ENCODE assay signal across 13 mouse cellular contexts in the genomic region with DNA sequence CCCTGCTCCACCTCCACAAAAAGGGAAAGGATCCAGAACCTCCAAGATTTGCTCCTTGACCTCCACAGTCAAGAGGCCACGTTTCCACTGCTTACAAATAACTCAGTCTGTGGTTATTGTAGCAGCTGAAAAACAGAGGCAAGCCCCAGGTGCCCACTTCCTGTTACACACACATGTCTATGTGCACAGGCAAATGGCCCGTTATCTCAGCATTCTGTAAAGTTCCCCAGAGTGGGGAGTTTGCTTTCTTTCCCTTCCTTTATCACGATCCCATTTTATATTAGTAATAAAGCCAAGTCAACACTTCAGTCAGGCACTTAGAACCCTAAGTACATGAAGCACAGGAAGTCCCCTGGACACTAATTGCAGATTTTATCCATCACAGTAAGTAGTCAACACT. TPM values are rescaled to one million over a fixed set of nuclear protein-coding genes. Genes with fewer than 3 reads are reported as not detected.
DNase-seq lines count a peak whose midpoint lies in the region; ATAC-seq lines count a peak whose summit lies in the region.
"Had no signal": no experiment of that assay in that cellular context is flagged by ENCODE, and none has a peak within 500 bp of the region (broad histone marks: within the 10 kb centered on the region; RNA-seq: fewer than 3 reads in every experiment).

No protein-coding gene starts in this region.

- DNase-seq in heart, adult 11 months = peak; percentile 42
- DNase-seq in heart, postnatal 36 days = no peak
- peak; percentile 77 for DNase-seq in thymus, postnatal 25 days
- DNase-seq in embryo, embryonic 9.5 days (ENCODE audit: extremely low spot score) = no peak
- DNase-seq in Muller cell, postnatal 12 days (ENCODE audit: inconsistent ontology term) = no peak
- no peak for DNase-seq in right cerebral cortex, postnatal 4 days
- DNase-seq: cerebellum, postnatal 36 days; heart, postnatal 4 days; layer of hippocampus, postnatal 36 days; right cerebral cortex, postnatal 14 days had no signal

- peak; percentile 77 for ATAC-seq in common myeloid progenitor, adult 5-6 weeks (replicated peaks; ENCODE audit: low read depth, poor library complexity, severe bottlenecking)
- peak; percentile 82 for ATAC-seq in megakaryocyte, adult 5-6 weeks (ENCODE audit: poor library complexity, severe bottlenecking)

- intact Hi-C loops in heart, postnatal 36 days (cut with DNase I) = no loop called here

RNA-seq across cellular contexts. Expression of a gene that starts 8.0 kb away (rescaled TPM):
- not detected for total RNA-seq in heart, postnatal 36 days (2021)
- not detected in 2 replicates for total RNA-seq in common myeloid progenitor, adult 5-6 weeks (2017)
- 0.07 TPM in 1 of 2 replicates, not detected in the other for total RNA-seq in megakaryocyte, adult 5-6 weeks (2015)
- 0.18 and 0.61 TPM in 2 replicates for total RNA-seq in megakaryocyte, adult 5-6 weeks (2017)
- total RNA-seq: heart, postnatal 4 days; layer of hippocampus, postnatal 36 days had no signal

RNA-seq across cellular contexts. Expression of a gene that starts 11.5 kb away (rescaled TPM):
- not detected for total RNA-seq in heart, postnatal 36 days (2021)
- 0.09 TPM in 1 of 2 replicates, not detected in the other for total RNA-seq in common myeloid progenitor, adult 5-6 weeks (2017)
- total RNA-seq in megakaryocyte, adult 5-6 weeks (2015) = 0.02 and 0.30 TPM in 2 replicates
- 1.1 and 1.6 TPM in 2 replicates for total RNA-seq in megakaryocyte, adult 5-6 weeks (2017)
- total RNA-seq: heart, adult 18-20 months; layer of hippocampus, postnatal 36 days had no signal

RNA-seq across cellular contexts. Expression of a gene that starts 48.8 kb away (rescaled TPM):
- total RNA-seq in heart, postnatal 36 days (2021) = not detected
- total RNA-seq in common myeloid progenitor, adult 5-6 weeks (2017) = not detected in 2 replicates
- total RNA-seq in megakaryocyte, adult 5-6 weeks (2015) = not detected in 2 replicates
- not detected in 2 replicates for total RNA-seq in megakaryocyte, adult 5-6 weeks (2017)
- total RNA-seq: heart, adult 18-20 months; heart, postnatal 4 days had no signal

RNA-seq across cellular contexts. Expression of a gene that starts 55.1 kb away (rescaled TPM):
- total RNA-seq in heart, postnatal 36 days (2021) = not detected
- not detected in 2 replicates for total RNA-seq in common myeloid progenitor, adult 5-6 weeks (2017)
- total RNA-seq in megakaryocyte, adult 5-6 weeks (2015) = not detected in 2 replicates
- not detected in 2 replicates for total RNA-seq in megakaryocyte, adult 5-6 weeks (2017)
- total RNA-seq: heart, adult 18-20 months; heart, postnatal 4 days; layer of hippocampus, postnatal 36 days had no signal

Comparison
In these comparisons a context has a peak if more than half of its experiments do, and no peak if none do; other contexts are left out.
1. DNase-seq: peak in heart, adult 11 months (single experiment) and thymus, postnatal 25 days (single experiment); none in heart, postnatal 36 days (0 of 2), embryo, embryonic 9.5 days (single experiment), Muller cell, postnatal 12 days (single experiment) and right cerebral cortex, postnatal 4 days (single experiment).